Mouse (Mus musculus) lung, adult 2 months (tissue): ENCODE data around the gene A530084C06Rik. TPM values are rescaled to one million over a fixed set of nuclear protein-coding genes. Genes with fewer than 3 reads are reported as not detected.

Experiments
- DNase-seq: peaks from one replicate; pipeline ENCODE4 v3.0.0; 2022
- H3K4me1 ChIP-seq: fragments of 200-500 bp; 2 replicates; pipeline ENCODE4 v1.6.1; 2011; ENCODE audit warnings: low read length; ENCODE audit not compliant: control insufficient read depth, insufficient read depth
- H3K4me3 ChIP-seq: fragments of 200-500 bp; replicated peaks from 2 replicates; pipeline ENCODE3; 2011; ENCODE audit warnings: low read depth, mild to moderate bottlenecking, control low read depth, low read length; ENCODE audit errors: extremely low read depth
- CTCF ChIP-seq: fragments of 200-500 bp; IDR thresholded peaks from 2 replicates; pipeline ENCODE4 v1.5.1; 2011; ENCODE audit warnings: mild to moderate bottlenecking, low read length, control low read depth; ENCODE audit not compliant: insufficient read depth
- POLR2A ChIP-seq: fragments of 200-500 bp; IDR thresholded peaks from 2 replicates; pipeline ENCODE4 v1.6.1; 2011; ENCODE audit warnings: low read depth, mild to moderate bottlenecking, control low read depth, low read length, borderline replicate concordance; ENCODE audit errors: extremely low read depth
- WGBS: fragments of 180-500 bp; shearing (Covaris S2); methylation state at CpG from one replicate; pipeline ENCODE4 v1.1.7; 2018; 5-methylcytosine and 5-hydroxymethylcytosine counted together
- polyA plus RNA-seq: library from polyadenylated mRNA; depleted of rRNA; stranded (reverse); fragments of >200 nt; gene quantifications from 2 replicates; pipeline ENCODE4 v1.2.3, GENCODE M21; 2012; rRNA removed

Gene A530084C06Rik
- polyA plus RNA-seq, 1 experiment, result 0.67 TPM

GRCm38 (mm10) chr13:31506494-31507167 is 52.5 kb downstream of the A530084C06Rik start:
- TF ChIP-seq CTCF, result no peak
- no peak for TF ChIP-seq POLR2A
- H3K4me1 ChIP-seq, result peaks cover 4% of the 10 kb centered on the region
- peak; percentile 34 for DNase-seq
- no peak overlapping the region for H3K4me3 ChIP-seq
- WGBS, result 19% methylated on average over 8 of the region's 8 CpGs

Other genes with a start within 250 kb of the A530084C06Rik start
- gene Foxq1, start 3.2 kb downstream of the A530084C06Rik start, polyA plus RNA-seq, result 6.4 and 7.9 TPM in 2 replicates
- 64.7 and 69.8 TPM in 2 replicates for gene Foxf2, start 66.5 kb upstream of the A530084C06Rik start, polyA plus RNA-seq
- 1.4 and 1.9 TPM in 2 replicates for gene Foxc1, start 247.3 kb upstream of the A530084C06Rik start, polyA plus RNA-seq